Mouse (Mus musculus) lung, embryonic 16.5 days (tissue): ENCODE measurements around the gene Vmn1r209. TPM values are rescaled to one million over a fixed set of nuclear protein-coding genes. Genes with fewer than 3 reads are reported as not detected.
"Not testable (repeated sequence)": the region's sequence is repeated elsewhere in the genome, so short reads cannot be mapped to it uniquely, and the experiment has no call there.

ENCODE experiments used
- ATAC-seq: fragments of 200-750 bp; cut with Nextera tagmentation; 2 replicates; pipeline ENCODE4 v1.8.0; 2017; ENCODE audit warnings: low read depth, mild to moderate bottlenecking, moderate library complexity
- H3K27ac ChIP-seq: fragments of 300-500 bp; sonication (generic); 2 replicates; pipeline ENCODE4 v1.5.1; 2014; ENCODE audit warnings: mild to moderate bottlenecking, control low read depth, low read length
- H3K27me3 ChIP-seq: fragments of 300-500 bp; sonication (generic); 2 replicates; pipeline ENCODE4 v1.6.1; 2014; ENCODE audit warnings: low read depth, low read length, mixed read lengths; ENCODE audit not compliant: control insufficient read depth, insufficient read depth
- H3K36me3 ChIP-seq: fragments of 300-500 bp; sonication (generic); 2 replicates; pipeline ENCODE4 v1.6.1; 2014; ENCODE audit warnings: low read length; ENCODE audit not compliant: control insufficient read depth, insufficient read depth
- H3K4me1 ChIP-seq: fragments of 300-500 bp; sonication (generic); replicated peaks from 2 replicates; pipeline ENCODE4 v1.6.1; 2014; ENCODE audit warnings: low read length, mixed read lengths; ENCODE audit not compliant: control insufficient read depth, insufficient read depth
- H3K4me2 ChIP-seq: fragments of 300-500 bp; sonication (generic); 2 replicates; pipeline ENCODE4 v1.6.1; 2014; ENCODE audit warnings: low read depth, low read length, control low read depth
- H3K4me3 ChIP-seq: fragments of 300-500 bp; sonication (generic); 2 replicates; pipeline ENCODE4 v1.5.1; 2014; ENCODE audit warnings: mild to moderate bottlenecking, low read length, control low read depth
- H3K9ac ChIP-seq: fragments of 300-500 bp; sonication (generic); 2 replicates; pipeline ENCODE4 v1.6.1; 2014; ENCODE audit warnings: low read length, control low read depth
- H3K9me3 ChIP-seq: fragments of 300-500 bp; sonication (generic); 2 replicates; pipeline ENCODE4 v1.6.1; 2016; ENCODE audit warnings: low read length; ENCODE audit not compliant: control insufficient read depth
- WGBS: fragments of 180-500 bp; shearing (Covaris S2); extraction: QIAGEN DNeasy Blood & Tissue Kit; methylation state at CpG from one replicate; pipeline ENCODE4 v1.1.7; 2014; 5-methylcytosine and 5-hydroxymethylcytosine counted together
- polyA plus RNA-seq: library from polyadenylated mRNA; unstranded; fragments of >200 nt; fragmentation: Nextera tagmentation; extraction: Ambion mirVana; gene quantifications from 2 replicates; pipeline ENCODE4 v1.2.1, GENCODE M21; 2015

Vmn1r209 gene
- polyA plus RNA-seq, 1 experiment from 2014 or later, result not detected

DNA sequence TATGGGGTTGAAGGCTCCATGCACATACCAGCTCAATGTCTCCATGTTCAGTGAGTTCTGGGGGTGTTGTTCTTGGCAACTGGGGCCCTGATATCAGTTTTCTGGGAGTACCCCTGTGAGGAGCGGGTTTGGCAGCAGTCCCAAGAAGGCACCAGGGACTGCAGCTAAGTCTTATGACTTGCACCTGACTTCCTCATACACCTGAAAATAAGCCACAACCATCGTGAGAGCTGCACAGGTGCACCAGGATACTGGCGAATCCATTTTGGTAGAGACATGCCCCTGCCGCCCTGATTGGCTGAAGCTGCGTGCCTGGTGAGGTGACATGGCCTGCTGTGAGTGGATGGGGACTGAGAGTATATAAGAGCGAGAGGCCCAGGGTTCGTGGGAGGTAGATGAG is 32.2 kb downstream of the Vmn1r209 start, which contains the start of gene Vmn1r208:
Vmn1r208 (minus strand) TSS at position 101 of the 400 bp plus-strand sequence.
- H3K4me1 ChIP-seq, H3K9me3 ChIP-seq, H3K4me3 ChIP-seq, ATAC-seq, H3K27me3 ChIP-seq, H3K27ac ChIP-seq, H3K36me3 ChIP-seq, H3K9ac ChIP-seq, H3K4me2 ChIP-seq: not testable (repeated sequence)
- no CpG with 5 or more reads among the region's 7 CpGs for WGBS

DNA sequence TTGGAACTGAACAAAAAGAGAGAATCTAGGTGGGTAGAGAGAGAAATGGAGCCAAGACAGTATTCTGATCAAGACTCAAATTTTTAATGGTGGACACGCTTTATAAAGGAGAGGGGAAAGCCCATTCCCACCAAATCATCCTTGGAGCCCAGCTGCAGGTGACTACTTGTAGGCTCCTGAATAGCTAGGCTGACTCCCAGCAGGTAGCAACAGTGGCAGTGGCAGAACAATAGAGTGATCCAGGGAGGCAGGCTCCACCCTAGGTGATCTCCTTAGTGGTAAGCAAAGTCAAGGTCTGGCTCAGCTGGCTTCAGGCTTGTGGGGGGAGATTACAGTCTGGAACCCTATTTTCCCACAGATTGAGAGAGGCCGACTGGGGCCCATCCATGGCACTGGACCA is 37.9 kb downstream of the Vmn1r209 start:
- not testable (repeated sequence) for H3K27ac ChIP-seq, H3K9ac ChIP-seq, H3K36me3 ChIP-seq, H3K4me3 ChIP-seq, H3K4me1 ChIP-seq, H3K9me3 ChIP-seq, ATAC-seq, H3K4me2 ChIP-seq, H3K27me3 ChIP-seq
- WGBS, result 93% methylated on average over 1 of the region's 2 CpGs

Other genes with a start within 250 kb of the Vmn1r209 start
- not detected in 2 replicates for gene Vmn1r205, start 216.7 kb downstream of the Vmn1r209 start, polyA plus RNA-seq
- gene Vmn1r206, start 185.4 kb downstream of the Vmn1r209 start, polyA plus RNA-seq, result not detected in 2 replicates
- not detected in 2 replicates for gene Vmn1r207-ps, start 80.1 kb downstream of the Vmn1r209 start, polyA plus RNA-seq
- not detected in 2 replicates for gene Vmn1r208, start 32.3 kb downstream of the Vmn1r209 start, polyA plus RNA-seq
- gene Vmn1r210, start 21.7 kb upstream of the Vmn1r209 start, polyA plus RNA-seq, result not detected in 2 replicates
- gene Vmn1r211, start 47.9 kb upstream of the Vmn1r209 start, polyA plus RNA-seq, result not detected in 2 replicates
- gene Vmn1r212, start 74.5 kb upstream of the Vmn1r209 start, polyA plus RNA-seq, result not detected in 2 replicates
- not detected in 2 replicates for gene Vmn1r213, start 198.0 kb upstream of the Vmn1r209 start, polyA plus RNA-seq
- not detected in 2 replicates for gene Vmn1r214, start 220.7 kb upstream of the Vmn1r209 start, polyA plus RNA-seq